Mouse (Mus musculus): ENCODE data around the gene Ss18l1. TPM values are rescaled to one million over a fixed set of nuclear protein-coding genes. Genes with fewer than 3 reads are reported as not detected.

The Ss18l1 gene
- polyA plus RNA-seq, 1 experiment from 2014 or later: 8.0 TPM

DNA sequence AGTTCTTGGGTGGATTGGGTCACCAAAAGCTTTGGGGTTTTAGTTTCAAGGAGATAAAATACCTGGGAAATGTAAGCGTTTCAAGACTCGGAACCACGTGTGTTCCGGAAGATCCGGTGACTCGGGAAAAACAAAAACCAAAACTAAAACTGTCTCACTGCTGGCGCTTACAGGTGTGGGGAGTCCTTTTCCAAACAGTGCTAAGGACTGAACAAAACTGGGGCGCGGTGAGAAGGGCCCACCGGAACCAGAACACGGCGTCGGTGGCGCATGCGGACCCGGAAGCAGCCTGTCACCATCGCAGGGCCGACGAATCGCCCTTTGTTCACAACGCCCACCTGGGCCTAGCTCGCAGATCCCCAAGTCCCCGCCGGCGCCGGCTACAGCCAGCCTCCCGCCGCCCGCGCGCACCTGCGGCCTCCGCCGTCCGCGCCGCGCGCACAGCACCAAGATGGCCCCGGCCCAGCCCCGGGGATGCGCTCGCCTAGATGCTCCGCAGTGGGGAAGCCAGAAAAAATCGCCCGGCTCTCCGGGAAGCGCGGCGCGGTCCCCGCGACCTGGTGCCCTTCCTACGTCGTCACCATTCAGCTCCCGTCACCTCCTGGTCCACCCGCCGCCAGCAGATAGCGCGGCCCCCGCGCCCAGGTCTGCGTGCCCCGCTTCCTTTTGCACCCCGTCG lies 593 bp upstream of the Ss18l1 start:
- Histone ChIP-seq H3K27ac (replicated peaks; ENCODE audit: low read depth, low read length) (peak overlapping the region; percentile 82), H3K9ac (replicated peaks; ENCODE audit: low read length) (peak overlapping the region; percentile 79), H3K4me1 (ENCODE audit: control insufficient read depth, insufficient read depth, low read length) (peaks cover 3% of the 10 kb centered on the region; the same call in 1 of the 2 replicates), H3K4me3 (ENCODE audit: low read depth, low read length) (peak overlapping the region; percentile 97), H3K27me3 (ENCODE audit: control insufficient read depth, insufficient read depth, low read length) (no peaks in the 10 kb centered on the region), H3K4me2 (ENCODE audit: low read depth, low read length) (peak overlapping the region; percentile 86), H3K9me3 (replicated peaks; ENCODE audit: control insufficient read depth, low read length) (no peaks in the 10 kb centered on the region), H3K36me3 (replicated peaks; ENCODE audit: control insufficient read depth, insufficient read depth, low read depth, low read length) (peaks cover 19% of the 10 kb centered on the region)
- ATAC-seq (replicated peaks; ENCODE audit: insufficient number of reproducible peaks, low FRiP score, low TSS enrichment, low read depth) (peak; percentile 17), DNase-seq (ENCODE audit: low spot score) (peak; percentile 61)
- WGBS: under 1% methylated on average over 66 of the region's 66 CpGs

DNA sequence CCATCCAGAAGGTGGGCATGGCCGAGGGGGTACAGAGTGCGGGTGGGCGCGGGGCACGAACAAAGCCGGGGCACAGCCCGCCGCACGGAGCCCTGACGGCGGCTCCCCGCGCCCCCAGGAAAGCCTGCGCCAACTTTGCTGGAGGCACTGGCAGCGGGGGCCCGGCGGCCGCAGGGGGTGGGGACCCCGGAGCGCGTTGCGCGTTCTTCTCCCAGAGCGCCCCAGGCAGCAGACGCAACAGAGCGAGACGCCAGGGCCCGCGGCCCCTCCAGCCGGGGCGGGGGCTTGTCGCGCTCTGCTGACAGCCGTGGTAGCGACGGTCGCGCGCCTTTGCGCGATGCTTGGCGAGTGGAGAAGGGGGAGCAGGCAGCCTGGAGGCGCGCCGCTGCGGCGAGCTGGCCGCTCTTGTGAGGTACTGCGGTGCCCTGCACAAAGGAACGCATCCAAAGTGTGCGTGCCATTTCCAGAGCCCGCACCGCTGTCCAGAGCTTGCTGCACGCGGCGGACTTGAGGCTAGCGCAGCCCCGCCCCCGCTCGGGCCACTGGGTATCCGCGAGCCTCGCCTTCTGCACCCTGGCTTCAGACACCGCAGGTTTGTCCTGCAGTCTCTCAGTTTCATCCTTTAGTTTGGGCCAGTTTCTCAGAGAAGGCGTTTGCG lies 678 bp downstream of the Ss18l1 start:
- under 1% methylated on average over 62 of the region's 66 CpGs for WGBS
- peak; percentile 70 for DNase-seq (ENCODE audit: low spot score)
- H3K9me3 ChIP-seq (replicated peaks; ENCODE audit: control insufficient read depth, low read length): no peaks in the 10 kb centered on the region

DNA sequence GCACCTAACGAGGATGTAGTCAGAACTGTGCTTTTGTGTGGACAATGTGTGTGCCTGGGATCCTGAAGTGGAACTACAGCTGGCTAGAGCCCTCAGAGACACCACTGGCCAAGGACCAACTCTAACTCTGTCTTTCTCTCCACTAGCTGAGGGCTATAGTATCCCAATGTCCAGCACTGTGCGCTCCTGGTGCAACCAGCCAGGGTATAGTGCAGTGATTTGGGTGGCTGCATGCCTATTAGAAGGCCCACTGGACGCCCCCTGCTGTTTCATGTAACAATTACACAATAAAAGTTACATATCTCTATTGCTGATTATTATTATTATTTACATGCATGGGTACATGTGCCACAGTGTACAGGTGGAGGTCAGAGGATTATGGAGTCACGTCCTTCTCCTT lies 3.0 kb downstream of the Ss18l1 start:
- H3K4me1 ChIP-seq (ENCODE audit: control insufficient read depth, insufficient read depth, low read length): peaks cover 3% of the 10 kb centered on the region; the same call in 1 of the 2 replicates
- H3K27ac ChIP-seq (replicated peaks; ENCODE audit: low read depth, low read length): no peak overlapping the region
- no peak overlapping the region for H3K9ac ChIP-seq (replicated peaks; ENCODE audit: low read length)
- H3K9me3 ChIP-seq (replicated peaks; ENCODE audit: control insufficient read depth, low read length): no peaks in the 10 kb centered on the region
- no peaks in the 10 kb centered on the region; the same call in 1 of the 2 replicates for H3K36me3 ChIP-seq (replicated peaks; ENCODE audit: control insufficient read depth, insufficient read depth, low read depth, low read length)
- ATAC-seq (replicated peaks; ENCODE audit: insufficient number of reproducible peaks, low FRiP score, low TSS enrichment, low read depth): no peak
- no peak overlapping the region for H3K4me2 ChIP-seq (ENCODE audit: low read depth, low read length)
- H3K27me3 ChIP-seq (ENCODE audit: control insufficient read depth, insufficient read depth, low read length): no peaks in the 10 kb centered on the region
- no peak overlapping the region for H3K4me3 ChIP-seq (ENCODE audit: low read depth, low read length)
- WGBS: 53% methylated on average over 4 of the region's 4 CpGs
- peak; percentile 77 for DNase-seq (ENCODE audit: low spot score)

More for the DNA sequence above, 678 bp downstream of the Ss18l1 start:
- Histone ChIP-seq H3K27me3 (ENCODE audit: control insufficient read depth, insufficient read depth, low read length) (no peaks in the 10 kb centered on the region), H3K27ac (replicated peaks; ENCODE audit: low read depth, low read length) (peak overlapping the region; percentile 82), H3K4me2 (ENCODE audit: low read depth, low read length) (peak overlapping the region; percentile 86), H3K9ac (replicated peaks; ENCODE audit: low read length) (peak overlapping the region; percentile 79), H3K4me1 (ENCODE audit: control insufficient read depth, insufficient read depth, low read length) (peaks cover 3% of the 10 kb centered on the region; the same call in 1 of the 2 replicates), H3K36me3 (replicated peaks; ENCODE audit: control insufficient read depth, insufficient read depth, low read depth, low read length) (peaks cover 7% of the 10 kb centered on the region), H3K4me3 (ENCODE audit: low read depth, low read length) (peak overlapping the region; percentile 97)
- ATAC-seq (replicated peaks; ENCODE audit: insufficient number of reproducible peaks, low FRiP score, low TSS enrichment, low read depth): peak; percentile 27; the same call in 1 of the 2 replicates

DNA sequence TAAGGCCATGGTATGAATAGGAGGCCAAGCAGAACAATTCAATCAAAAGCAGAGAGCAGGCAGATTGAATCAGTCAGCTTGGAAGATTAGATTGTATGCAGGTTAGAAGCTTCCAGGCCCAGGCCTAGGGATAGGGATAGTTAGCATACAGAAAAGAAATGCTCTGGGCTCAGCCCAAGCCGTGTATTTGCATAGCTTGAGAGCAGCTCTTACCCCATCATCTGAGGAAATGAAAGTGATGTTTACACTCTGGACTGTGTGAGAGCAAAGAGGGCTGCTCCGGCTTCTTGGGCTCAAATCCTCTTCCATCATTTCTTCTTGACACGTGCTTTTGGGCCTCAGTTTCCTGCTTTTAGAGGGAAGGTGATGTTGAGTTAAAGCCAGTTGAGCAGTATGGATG lies 5.3 kb downstream of the Ss18l1 start:
- Histone ChIP-seq H3K9ac (replicated peaks; ENCODE audit: low read length) (no peak overlapping the region), H3K4me1 (ENCODE audit: control insufficient read depth, insufficient read depth, low read length) (no peaks in the 10 kb centered on the region)
- WGBS: 93% methylated on average over 3 of the region's 3 CpGs

DNA sequence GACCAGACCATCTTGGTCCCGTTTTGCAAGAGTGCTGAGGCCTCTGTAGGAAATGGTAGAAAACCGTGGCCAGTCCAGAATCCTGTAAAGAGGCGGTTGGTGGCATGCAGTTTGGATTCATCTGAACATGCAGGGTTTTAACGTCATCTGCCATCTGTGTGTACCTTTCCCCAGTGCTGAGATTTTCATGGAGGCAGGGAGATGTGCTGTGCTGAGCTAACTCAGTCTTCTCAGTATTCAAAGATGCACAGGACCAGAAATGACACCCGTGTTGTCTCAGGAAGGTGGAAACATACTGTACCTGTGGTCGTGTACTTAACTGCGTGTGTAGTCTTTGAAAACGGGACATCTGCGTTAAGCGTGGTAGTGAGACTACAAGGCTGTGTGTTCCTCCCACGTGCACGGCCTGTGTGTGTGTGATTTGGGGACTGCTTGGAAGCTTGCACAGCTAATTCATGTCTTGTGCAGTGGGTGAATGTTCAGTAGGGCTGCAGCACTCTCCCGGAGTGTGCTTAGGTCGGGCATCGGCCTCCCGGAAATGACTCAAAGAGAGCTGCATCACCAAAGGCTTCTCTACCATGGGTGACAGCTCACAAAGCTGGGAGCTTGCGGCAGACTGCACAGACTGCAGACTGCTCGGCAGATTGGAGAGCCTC lies 5.8 kb downstream of the Ss18l1 start:
- Histone ChIP-seq H3K4me1 (ENCODE audit: control insufficient read depth, insufficient read depth, low read length) (no peaks in the 10 kb centered on the region), H3K36me3 (replicated peaks; ENCODE audit: control insufficient read depth, insufficient read depth, low read depth, low read length) (no peaks in the 10 kb centered on the region; the same call in 1 of the 2 replicates), H3K4me2 (ENCODE audit: low read depth, low read length) (no peak overlapping the region), H3K9me3 (replicated peaks; ENCODE audit: control insufficient read depth, low read length) (no peaks in the 10 kb centered on the region), H3K4me3 (ENCODE audit: low read depth, low read length) (no peak overlapping the region), H3K27me3 (ENCODE audit: control insufficient read depth, insufficient read depth, low read length) (no peaks in the 10 kb centered on the region), H3K9ac (replicated peaks; ENCODE audit: low read length) (no peak overlapping the region), H3K27ac (replicated peaks; ENCODE audit: low read depth, low read length) (no peak overlapping the region)
- ATAC-seq (replicated peaks; ENCODE audit: insufficient number of reproducible peaks, low FRiP score, low TSS enrichment, low read depth): no peak
- DNase-seq (ENCODE audit: low spot score): no peak
- WGBS: 92% methylated on average over 18 of the region's 18 CpGs

More for the DNA sequence above, 5.3 kb downstream of the Ss18l1 start:
- Histone ChIP-seq H3K4me3 (ENCODE audit: low read depth, low read length) (no peak overlapping the region), H3K36me3 (replicated peaks; ENCODE audit: control insufficient read depth, insufficient read depth, low read depth, low read length) (no peaks in the 10 kb centered on the region; the same call in 1 of the 2 replicates), H3K27me3 (ENCODE audit: control insufficient read depth, insufficient read depth, low read length) (no peaks in the 10 kb centered on the region), H3K27ac (replicated peaks; ENCODE audit: low read depth, low read length) (no peak overlapping the region), H3K9me3 (replicated peaks; ENCODE audit: control insufficient read depth, low read length) (no peaks in the 10 kb centered on the region), H3K4me2 (ENCODE audit: low read depth, low read length) (no peak overlapping the region)
- ATAC-seq (replicated peaks; ENCODE audit: insufficient number of reproducible peaks, low FRiP score, low TSS enrichment, low read depth) (no peak), DNase-seq (ENCODE audit: low spot score) (no peak)

DNA sequence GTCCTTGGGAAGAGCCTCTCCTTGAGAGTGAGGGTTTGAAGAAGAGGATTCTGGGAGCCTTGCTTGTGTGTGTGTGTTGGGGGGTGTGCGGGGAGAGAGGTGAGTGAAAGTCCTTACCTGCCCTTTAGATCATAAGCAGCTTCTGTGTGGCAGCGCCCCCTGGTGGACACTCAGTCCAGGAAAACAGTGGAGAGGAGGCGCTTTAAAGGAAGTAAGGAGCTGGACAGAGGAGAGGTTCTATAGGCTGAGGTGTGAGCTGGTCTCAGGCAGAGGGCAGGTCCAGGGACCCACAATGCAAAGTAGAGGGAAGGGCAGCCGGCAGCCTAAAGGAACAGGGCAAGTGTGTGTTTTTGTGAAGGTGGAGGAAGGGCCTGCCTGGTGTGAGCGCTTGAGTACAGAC lies 8.7 kb downstream of the Ss18l1 start:
- no peak overlapping the region for H3K4me2 ChIP-seq (ENCODE audit: low read depth, low read length)
- 7% methylated on average over 4 of the region's 5 CpGs for WGBS
- H3K9ac ChIP-seq (replicated peaks; ENCODE audit: low read length): no peak overlapping the region
- no peak overlapping the region for H3K4me3 ChIP-seq (ENCODE audit: low read depth, low read length)
- H3K4me1 ChIP-seq (ENCODE audit: control insufficient read depth, insufficient read depth, low read length): no peaks in the 10 kb centered on the region
- ATAC-seq (replicated peaks; ENCODE audit: insufficient number of reproducible peaks, low FRiP score, low TSS enrichment, low read depth) (0 out of 2 replicates have a peak, but pooled peaks have one; percentile 13), DNase-seq (ENCODE audit: low spot score) (peak; percentile 79)
- H3K9me3 ChIP-seq (replicated peaks; ENCODE audit: control insufficient read depth, low read length): no peaks in the 10 kb centered on the region
- H3K27me3 ChIP-seq (ENCODE audit: control insufficient read depth, insufficient read depth, low read length): no peaks in the 10 kb centered on the region
- H3K27ac ChIP-seq (replicated peaks; ENCODE audit: low read depth, low read length): no peak overlapping the region
- no peaks in the 10 kb centered on the region; the same call in 1 of the 2 replicates for H3K36me3 ChIP-seq (replicated peaks; ENCODE audit: control insufficient read depth, insufficient read depth, low read depth, low read length)

DNA sequence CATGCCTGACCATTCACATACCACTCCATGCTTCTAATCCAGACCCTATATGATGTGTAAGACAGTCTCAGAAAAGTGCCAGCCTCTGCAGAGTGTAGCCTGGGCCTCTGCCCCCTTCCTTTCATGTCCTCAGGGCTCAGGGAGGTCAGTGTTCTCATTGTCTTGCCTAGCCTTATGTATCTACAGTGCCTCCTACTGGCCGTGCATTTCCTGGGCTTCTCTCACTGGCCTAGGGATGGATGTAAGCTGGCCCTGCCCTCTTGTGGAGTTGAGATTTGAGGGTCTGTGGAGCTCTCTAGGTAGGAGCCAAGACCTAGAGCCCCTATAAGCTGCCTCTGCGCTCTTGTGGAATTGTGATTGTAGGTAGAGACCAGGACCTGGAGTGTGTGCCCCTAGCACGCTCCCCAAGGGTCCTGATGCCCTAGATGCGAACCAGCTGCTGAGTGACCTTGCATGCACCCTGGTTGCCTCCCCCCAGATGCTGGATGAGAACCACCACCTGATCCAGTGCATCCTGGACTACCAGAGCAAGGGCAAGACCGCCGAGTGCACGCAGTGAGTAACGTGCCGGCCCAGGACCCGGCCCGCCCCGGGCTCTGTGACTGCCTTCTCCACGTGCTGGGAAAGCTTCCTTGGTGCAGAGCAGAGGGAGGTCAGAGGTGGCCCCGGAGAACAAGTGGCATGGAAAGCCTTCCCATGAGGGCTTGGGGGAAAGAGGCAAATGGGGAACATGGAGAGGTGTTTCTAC lies 9.9 kb downstream of the Ss18l1 start:
- Histone ChIP-seq H3K4me3 (ENCODE audit: low read depth, low read length) (no peak overlapping the region), H3K4me2 (ENCODE audit: low read depth, low read length) (no peak overlapping the region), H3K36me3 (replicated peaks; ENCODE audit: control insufficient read depth, insufficient read depth, low read depth, low read length) (no peaks in the 10 kb centered on the region; the same call in none of the 2 replicates), H3K9me3 (replicated peaks; ENCODE audit: control insufficient read depth, low read length) (no peaks in the 10 kb centered on the region), H3K27me3 (ENCODE audit: control insufficient read depth, insufficient read depth, low read length) (no peaks in the 10 kb centered on the region), H3K9ac (replicated peaks; ENCODE audit: low read length) (no peak overlapping the region), H3K27ac (replicated peaks; ENCODE audit: low read depth, low read length) (no peak overlapping the region), H3K4me1 (ENCODE audit: control insufficient read depth, insufficient read depth, low read length) (no peaks in the 10 kb centered on the region)
- 82% methylated on average over 14 of the region's 14 CpGs for WGBS
- ATAC-seq (replicated peaks; ENCODE audit: insufficient number of reproducible peaks, low FRiP score, low TSS enrichment, low read depth): no peak
- peak; percentile 26 for DNase-seq (ENCODE audit: low spot score)
